Mouse (Mus musculus): ENCODE data around the gene Kctd8. TPM values are rescaled to one million over a fixed set of nuclear protein-coding genes. Genes with fewer than 3 reads are reported as not detected.
"Not testable (repeated sequence)": the region's sequence is repeated elsewhere in the genome, so short reads cannot be mapped to it uniquely, and the experiment has no call there.

Kctd8 gene
- polyA plus RNA-seq, 1 experiment from 2014 or later = 9.6 TPM

- Histone ChIP-seq H3K4me3 (no peak overlapping the region), H3K27ac (no peak overlapping the region), H3K9me3 (no peaks in the 10 kb centered on the region), H3K9ac (no peak overlapping the region), H3K36me3 (no peaks in the 10 kb centered on the region), H3K4me1 (no peaks in the 10 kb centered on the region), H3K4me2 (replicated peaks) (no peak overlapping the region), H3K27me3 (replicated peaks) (no peaks in the 10 kb centered on the region)
- no peak for ATAC-seq (ENCODE audit: low FRiP score, low read depth)
- 84% methylated on average over 6 of the region's 6 CpGs for WGBS
Measured at GRCm38 (mm10) chr5:69284359-69284758, 57.1 kb downstream of the Kctd8 start.

DNA sequence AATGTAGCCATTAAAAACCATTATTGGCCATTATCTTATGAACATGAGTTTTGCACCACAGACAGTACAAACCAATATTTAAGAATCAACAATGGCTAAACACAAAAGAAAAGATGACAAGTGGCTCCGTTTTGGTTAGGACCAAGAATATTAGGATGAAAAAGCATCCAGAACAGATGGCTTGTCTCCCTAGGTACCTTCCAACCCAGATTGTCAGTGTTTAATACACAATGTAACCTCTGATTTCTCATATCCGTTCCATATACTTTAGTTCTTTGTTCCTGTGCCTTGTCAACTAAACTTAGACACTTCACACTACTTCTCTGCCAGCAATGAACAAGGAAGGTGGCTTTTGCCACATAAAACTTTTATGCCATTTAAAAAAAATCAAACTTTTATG is 89.1 kb downstream of the Kctd8 start:
- no peak overlapping the region for H3K27ac ChIP-seq

DNA sequence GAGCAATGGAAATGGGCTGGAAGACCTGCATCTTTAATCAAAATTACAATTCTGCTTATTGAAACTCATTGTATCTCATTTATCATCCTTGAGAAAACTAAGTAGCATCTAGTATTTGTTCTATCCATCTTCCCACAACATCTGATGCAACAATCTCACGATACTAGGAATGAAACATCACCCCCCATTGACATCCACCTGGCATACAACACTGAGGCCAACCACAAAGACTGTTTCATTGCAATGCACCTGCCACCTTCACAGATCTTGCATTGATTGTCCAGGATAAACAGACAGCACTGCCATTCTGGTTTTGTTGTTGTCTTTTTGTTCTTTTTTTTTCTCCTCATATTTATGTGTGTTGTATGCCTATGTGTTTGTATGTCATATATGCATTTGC is 99.5 kb downstream of the Kctd8 start:
- no peaks in the 10 kb centered on the region for H3K9me3 ChIP-seq
- H3K27ac ChIP-seq = no peak overlapping the region
- H3K27me3 ChIP-seq (replicated peaks) = no peaks in the 10 kb centered on the region
- no peaks in the 10 kb centered on the region for H3K36me3 ChIP-seq
- no peak overlapping the region for H3K9ac ChIP-seq
- H3K4me2 ChIP-seq (replicated peaks) = no peak overlapping the region
- no peak overlapping the region for H3K4me3 ChIP-seq
- no peaks in the 10 kb centered on the region for H3K4me1 ChIP-seq
- no peak for ATAC-seq (ENCODE audit: low FRiP score, low read depth)
- WGBS = 92% methylated on average over 1 of the region's 1 CpGs

More for the DNA sequence above, 89.1 kb downstream of the Kctd8 start:
- ATAC-seq (ENCODE audit: low FRiP score, low read depth) = no peak
- Histone ChIP-seq H3K9ac (no peak overlapping the region), H3K4me1 (no peaks in the 10 kb centered on the region), H3K36me3 (no peaks in the 10 kb centered on the region), H3K27me3 (replicated peaks) (no peaks in the 10 kb centered on the region), H3K4me2 (replicated peaks) (no peak overlapping the region), H3K4me3 (no peak overlapping the region), H3K9me3 (no peaks in the 10 kb centered on the region)
- 87% methylated on average over 2 of the region's 2 CpGs for whole genome bisulfite sequencing

DNA sequence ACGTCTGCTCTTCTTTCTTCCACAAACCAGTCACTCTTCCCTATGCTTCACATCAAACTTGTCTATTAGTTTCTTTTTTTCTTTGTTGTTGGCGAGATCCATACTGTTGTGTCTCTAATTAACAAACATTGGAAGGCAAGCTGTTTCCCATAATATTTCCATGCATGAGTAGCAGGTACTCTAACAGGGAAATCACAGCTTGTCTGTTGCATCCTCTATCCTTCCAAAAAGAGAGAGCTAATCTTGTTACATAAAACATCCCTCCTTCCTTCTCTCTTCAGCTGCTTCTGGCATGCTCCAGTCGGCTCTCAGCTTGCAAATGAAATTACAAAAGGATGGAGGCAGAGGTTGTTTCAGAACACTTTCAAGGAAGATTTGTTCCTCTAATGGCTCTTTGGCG is 107.9 kb downstream of the Kctd8 start:
- Histone ChIP-seq H3K27me3 (replicated peaks) (no peaks in the 10 kb centered on the region), H3K9me3 (no peaks in the 10 kb centered on the region), H3K4me2 (replicated peaks) (no peak overlapping the region), H3K36me3 (no peaks in the 10 kb centered on the region), H3K9ac (no peak overlapping the region), H3K4me3 (no peak overlapping the region), H3K4me1 (no peaks in the 10 kb centered on the region), H3K27ac (no peak overlapping the region)
- 78% methylated on average over 4 of the region's 4 CpGs for WGBS
- no peak for ATAC-seq (ENCODE audit: low FRiP score, low read depth)

- H3K27me3 ChIP-seq (replicated peaks); ATAC-seq (ENCODE audit: low FRiP score, low read depth); H3K36me3 ChIP-seq; H3K9ac ChIP-seq; H3K4me3 ChIP-seq; H3K27ac ChIP-seq; H3K4me1 ChIP-seq; H3K4me2 ChIP-seq (replicated peaks); H3K9me3 ChIP-seq: not testable (repeated sequence)
- WGBS = 94% methylated on average over 1 of the region's 1 CpGs
Measured at GRCm38 (mm10) chr5:69231649-69232048, 109.8 kb downstream of the Kctd8 start.

DNA sequence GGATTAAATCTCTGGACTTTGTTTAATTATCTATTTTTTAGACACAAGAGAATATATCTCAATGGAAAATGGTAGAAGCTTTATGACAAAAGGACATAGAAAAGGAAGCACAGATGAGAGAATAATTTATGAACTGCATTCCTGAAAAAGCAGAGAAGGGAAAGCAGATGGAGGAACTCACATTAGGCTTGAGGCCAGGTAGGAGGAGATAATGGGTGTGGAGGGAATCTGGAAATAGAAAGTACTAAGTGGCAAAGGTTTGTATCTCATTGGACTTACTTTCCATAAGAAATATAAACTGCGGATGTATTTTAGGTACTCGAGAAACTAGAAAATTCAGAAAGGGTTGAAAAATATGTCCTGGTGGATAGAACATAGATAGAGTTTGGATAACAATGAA is 114.3 kb downstream of the Kctd8 start:
- Histone ChIP-seq H3K9me3 (no peaks in the 10 kb centered on the region), H3K36me3 (no peaks in the 10 kb centered on the region), H3K27ac (no peak overlapping the region), H3K4me1 (no peaks in the 10 kb centered on the region), H3K9ac (no peak overlapping the region), H3K4me2 (replicated peaks) (no peak overlapping the region), H3K4me3 (no peak overlapping the region), H3K27me3 (replicated peaks) (no peaks in the 10 kb centered on the region)
- ATAC-seq (ENCODE audit: low FRiP score, low read depth) = no peak
- WGBS = 91% methylated on average over 2 of the region's 2 CpGs

- Histone ChIP-seq H3K9ac (no peak overlapping the region), H3K4me1 (no peaks in the 10 kb centered on the region), H3K4me3 (no peak overlapping the region), H3K9me3 (no peaks in the 10 kb centered on the region), H3K36me3 (no peaks in the 10 kb centered on the region), H3K27me3 (replicated peaks) (no peaks in the 10 kb centered on the region), H3K27ac (no peak overlapping the region), H3K4me2 (replicated peaks) (no peak overlapping the region)
- ATAC-seq (ENCODE audit: low FRiP score, low read depth) = no peak
- WGBS = 80% methylated on average over 1 of the region's 1 CpGs
Measured at GRCm38 (mm10) chr5:69222608-69223007, 118.9 kb downstream of the Kctd8 start.

DNA sequence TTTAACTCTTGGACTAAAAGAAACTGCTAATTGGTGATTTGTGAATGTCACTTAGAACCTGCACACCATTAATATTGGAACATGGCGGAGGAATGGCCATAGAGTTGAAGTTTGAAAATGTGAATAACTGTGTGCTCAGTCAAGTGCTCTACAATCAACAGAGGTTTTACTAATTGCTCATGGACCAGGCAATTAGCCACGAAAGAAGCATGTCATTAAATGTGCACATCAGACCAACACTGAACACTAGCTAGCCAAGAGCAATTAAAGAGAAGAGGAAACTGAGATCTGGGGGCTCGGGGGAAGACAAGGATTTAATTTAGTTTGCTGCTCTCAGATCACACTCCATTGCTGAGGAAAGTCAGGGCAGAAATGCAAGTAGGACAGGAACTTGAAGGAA is 126.3 kb downstream of the Kctd8 start:
- no peak for ATAC-seq (ENCODE audit: low FRiP score, low read depth)
- no peaks in the 10 kb centered on the region for H3K36me3 ChIP-seq
- no peaks in the 10 kb centered on the region for H3K9me3 ChIP-seq
- no peaks in the 10 kb centered on the region for H3K27me3 ChIP-seq (replicated peaks)
- no peak overlapping the region for H3K4me3 ChIP-seq
- H3K9ac ChIP-seq = no peak overlapping the region
- 79% methylated on average over 3 of the region's 3 CpGs for whole genome bisulfite sequencing
- H3K4me1 ChIP-seq = no peaks in the 10 kb centered on the region
- H3K4me2 ChIP-seq (replicated peaks) = no peak overlapping the region
- no peak overlapping the region for H3K27ac ChIP-seq

GRCm38 (mm10) chr5:69209401-69209800 is 132.1 kb downstream of the Kctd8 start:
- H3K4me2 ChIP-seq (replicated peaks) = no peak overlapping the region
- no peaks in the 10 kb centered on the region for H3K9me3 ChIP-seq
- no peak for ATAC-seq (ENCODE audit: low FRiP score, low read depth)
- H3K9ac ChIP-seq = no peak overlapping the region
- no peak overlapping the region for H3K4me3 ChIP-seq
- H3K27me3 ChIP-seq (replicated peaks) = no peaks in the 10 kb centered on the region
- no peaks in the 10 kb centered on the region for H3K4me1 ChIP-seq
- no peak overlapping the region for H3K27ac ChIP-seq
- H3K36me3 ChIP-seq = no peaks in the 10 kb centered on the region

GRCm38 (mm10) chr5:69207713-69208112 is 133.8 kb downstream of the Kctd8 start:
- no peak for ATAC-seq (ENCODE audit: low FRiP score, low read depth)
- WGBS = 76% methylated on average over 2 of the region's 2 CpGs
- no peaks in the 10 kb centered on the region for H3K9me3 ChIP-seq

DNA sequence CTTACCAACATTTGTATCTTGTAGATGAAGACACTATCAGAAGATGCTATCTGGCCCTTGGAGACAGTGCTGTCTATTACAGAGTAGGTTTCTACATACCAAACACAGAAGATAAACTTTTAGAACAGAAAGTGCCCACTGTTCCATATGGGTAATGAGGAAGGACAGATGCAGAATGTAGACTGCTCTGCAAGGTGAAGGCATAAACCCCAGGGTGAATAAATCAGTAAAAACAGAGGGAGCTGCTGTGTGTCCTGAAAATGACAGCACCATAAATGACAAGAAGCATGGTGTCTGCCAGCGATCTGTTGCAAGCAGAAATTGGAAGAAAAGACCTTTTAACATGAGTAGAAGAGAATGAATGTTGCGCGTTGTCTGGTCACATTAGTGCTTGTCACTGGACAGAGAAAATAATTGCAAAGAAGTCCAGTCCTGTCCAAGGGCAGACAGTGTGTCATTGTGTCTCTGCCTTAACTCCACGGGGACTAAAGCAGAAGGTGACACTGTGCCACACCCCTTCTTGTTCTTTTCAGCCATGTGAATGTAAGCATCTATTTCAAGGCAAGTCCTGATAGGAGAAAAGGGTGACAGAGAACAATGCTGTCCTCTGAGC is 181.5 kb downstream of the Kctd8 start:
- Histone ChIP-seq H3K27me3 (replicated peaks) (no peaks in the 10 kb centered on the region), H3K9me3 (no peaks in the 10 kb centered on the region), H3K27ac (no peak overlapping the region), H3K4me1 (no peaks in the 10 kb centered on the region), H3K36me3 (no peaks in the 10 kb centered on the region), H3K4me3 (no peak overlapping the region), H3K4me2 (replicated peaks) (no peak overlapping the region), H3K9ac (no peak overlapping the region)
- ATAC-seq (ENCODE audit: low FRiP score, low read depth) = no peak
- WGBS = 65% methylated on average over 4 of the region's 4 CpGs

More at GRCm38 (mm10) chr5:69207713-69208112, 133.8 kb downstream of the Kctd8 start:
- Histone ChIP-seq H3K27me3 (replicated peaks) (no peaks in the 10 kb centered on the region), H3K9ac (no peak overlapping the region), H3K4me1 (no peaks in the 10 kb centered on the region), H3K36me3 (no peaks in the 10 kb centered on the region), H3K27ac (no peak overlapping the region), H3K4me3 (no peak overlapping the region), H3K4me2 (replicated peaks) (no peak overlapping the region)

- ATAC-seq (ENCODE audit: low FRiP score, low read depth) = no peak
- Histone ChIP-seq H3K27me3 (replicated peaks) (no peaks in the 10 kb centered on the region), H3K9ac (no peak overlapping the region), H3K4me1 (no peaks in the 10 kb centered on the region), H3K4me3 (no peak overlapping the region), H3K4me2 (replicated peaks) (no peak overlapping the region), H3K27ac (no peak overlapping the region), H3K9me3 (no peaks in the 10 kb centered on the region), H3K36me3 (no peaks in the 10 kb centered on the region)
- 88% methylated on average over 3 of the region's 3 CpGs for WGBS
Measured at GRCm38 (mm10) chr5:69156489-69156888, 185.0 kb downstream of the Kctd8 start.

DNA sequence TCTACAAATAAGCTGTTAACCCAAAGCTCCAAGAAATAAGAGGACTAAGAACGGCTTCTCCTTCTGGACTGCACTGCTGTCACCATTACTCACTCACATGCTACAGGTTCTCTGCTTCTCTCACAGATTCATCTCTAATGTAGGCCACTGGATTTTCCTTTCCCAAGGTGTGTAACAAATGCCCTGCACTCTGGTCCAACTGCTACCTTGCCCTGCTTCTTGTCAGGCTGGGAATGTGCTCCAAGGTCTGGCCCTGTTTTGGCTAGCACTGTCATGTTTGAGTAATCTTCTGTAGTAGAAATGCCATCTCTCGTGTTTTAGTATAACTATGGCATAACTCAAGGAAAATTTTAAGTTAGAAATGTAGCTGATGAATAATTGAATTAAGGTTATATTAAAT is 195.7 kb downstream of the Kctd8 start:
- no peaks in the 10 kb centered on the region for H3K36me3 ChIP-seq
- no peak overlapping the region for H3K27ac ChIP-seq
- no peak overlapping the region for H3K4me3 ChIP-seq
- 87% methylated on average over 2 of the region's 2 CpGs for WGBS
- no peak overlapping the region for H3K4me2 ChIP-seq (replicated peaks)
- H3K4me1 ChIP-seq = no peaks in the 10 kb centered on the region
- H3K9me3 ChIP-seq = no peaks in the 10 kb centered on the region
- H3K9ac ChIP-seq = no peak overlapping the region
- H3K27me3 ChIP-seq (replicated peaks) = no peaks in the 10 kb centered on the region
- no peak for ATAC-seq (ENCODE audit: low FRiP score, low read depth)
